ENCODE assay signal across 8 mouse cellular contexts in genomic region chr7:64011563-64012267, GRCm38 (mm10).
DNase-seq lines count a peak whose midpoint lies in the region; ATAC-seq and TF ChIP-seq lines count a peak whose summit lies in the region.

No protein-coding gene starts in this region.

- no peak for TF ChIP-seq POLR2A in olfactory bulb, adult 2 months (IDR thresholded peaks at IDR 0.05; ENCODE audit: insufficient read depth, low read depth, low read length)

- H3K36me3 ChIP-seq in hindbrain, embryonic 10.5 days = no peaks in the 10 kb centered on the region
- H3K36me3 ChIP-seq in hindbrain, embryonic 11.5 days (ENCODE audit: control insufficient read depth, insufficient read depth, low read length) = no peaks in the 10 kb centered on the region
- no peaks in the 10 kb centered on the region for H3K36me3 ChIP-seq in liver, embryonic 11.5 days (ENCODE audit: control insufficient read depth, insufficient read depth, low read length)

- 0 out of 2 replicates have a peak overlapping the region, but pooled peaks have one; percentile 23 for H3K27ac ChIP-seq in hindbrain, embryonic 10.5 days
- no peak overlapping the region for H3K27ac ChIP-seq in hindbrain, embryonic 11.5 days (ENCODE audit: low read depth, low read length)
- H3K27ac ChIP-seq in liver, embryonic 11.5 days (ENCODE audit: low read depth, low read length) = peak overlapping the region; percentile 85
- H3K27ac ChIP-seq in olfactory bulb, adult 2 months (ENCODE audit: insufficient read depth, low read depth, low read length) = 0 out of 2 replicates have a peak overlapping the region, but pooled peaks have one; percentile 31

- no peaks in the 10 kb centered on the region for H3K9me3 ChIP-seq in hindbrain, embryonic 10.5 days
- no peaks in the 10 kb centered on the region for H3K9me3 ChIP-seq in hindbrain, embryonic 11.5 days (ENCODE audit: control insufficient read depth, low read length)
- no peaks in the 10 kb centered on the region; the same call in 1 of the 2 replicates for H3K9me3 ChIP-seq in liver, embryonic 11.5 days (ENCODE audit: control insufficient read depth, low read length)

- no peaks in the 10 kb centered on the region for H3K4me1 ChIP-seq in hindbrain, embryonic 10.5 days (replicated peaks)
- H3K4me1 ChIP-seq in hindbrain, embryonic 11.5 days (replicated peaks; ENCODE audit: control insufficient read depth, insufficient read depth, low read length) = no peaks in the 10 kb centered on the region
- H3K4me1 ChIP-seq in liver, embryonic 11.5 days (replicated peaks; ENCODE audit: control insufficient read depth, insufficient read depth, low read length) = peaks cover 32% of the 10 kb centered on the region
- peaks cover 7% of the 10 kb centered on the region for H3K4me1 ChIP-seq in olfactory bulb, adult 2 months (ENCODE audit: control insufficient read depth, insufficient read depth, low read length)

- H3K4me3 ChIP-seq in hindbrain, embryonic 10.5 days = no peak overlapping the region
- no peak overlapping the region for H3K4me3 ChIP-seq in hindbrain, embryonic 11.5 days (ENCODE audit: low read depth, low read length)
- H3K4me3 ChIP-seq in liver, embryonic 11.5 days (ENCODE audit: low read depth, low read length) = no peak overlapping the region
- H3K4me3 ChIP-seq in olfactory bulb, adult 2 months (ENCODE audit: insufficient read depth, low read depth, low read length) = no peak overlapping the region

- H3K4me2 ChIP-seq in hindbrain, embryonic 11.5 days (replicated peaks; ENCODE audit: low read depth, low read length) = no peak overlapping the region
- peak overlapping the region; percentile 58 for H3K4me2 ChIP-seq in liver, embryonic 11.5 days

- ATAC-seq in hindbrain, embryonic 11.5 days (ENCODE audit: low FRiP score) = no peak
- peak; percentile 22 for ATAC-seq in liver, embryonic 11.5 days (replicated peaks; ENCODE audit: low FRiP score)

- no peak for TF ChIP-seq CTCF in olfactory bulb, adult 2 months (IDR thresholded peaks at IDR 0.05; ENCODE audit: insufficient read depth, low read depth, low read length)

- no peaks in the 10 kb centered on the region for H3K27me3 ChIP-seq in hindbrain, embryonic 10.5 days (ENCODE audit: insufficient read depth, poor library complexity, severe bottlenecking)
- no peaks in the 10 kb centered on the region for H3K27me3 ChIP-seq in hindbrain, embryonic 11.5 days (ENCODE audit: control insufficient read depth, insufficient read depth, low read length)
- no peaks in the 10 kb centered on the region for H3K27me3 ChIP-seq in liver, embryonic 11.5 days (replicated peaks; ENCODE audit: control insufficient read depth, insufficient read depth, low read length)

- WGBS in hindbrain, embryonic 10.5 days = 79% methylated on average over 13 of the region's 13 CpGs
- 81% methylated on average over 13 of the region's 13 CpGs for WGBS in hindbrain, embryonic 11.5 days
- 26% methylated on average over 13 of the region's 13 CpGs for WGBS in liver, embryonic 11.5 days
- WGBS in olfactory bulb, adult 2 months = 57% methylated on average over 13 of the region's 13 CpGs

- intact Hi-C loops in left cerebral cortex, postnatal 14 days (cut with DNase I) = no loop called here

- no peak overlapping the region for H3K9ac ChIP-seq in hindbrain, embryonic 11.5 days (ENCODE audit: low read depth, low read length)
- 0 out of 2 replicates have a peak overlapping the region, but pooled peaks have one; percentile 50 for H3K9ac ChIP-seq in liver, embryonic 11.5 days (ENCODE audit: low read depth, low read length)

- no peak for DNase-seq in hindbrain, embryonic 10.5 days (ENCODE audit: low spot score)
- DNase-seq in hindbrain, embryonic 11.5 days (ENCODE audit: low spot score) = no peak
- DNase-seq in c-Kit-positive CD71-negative TER-119-negative erythroid progenitor cells, embryonic 14.5 days (ENCODE audit: low read depth) = peak; percentile 78
- no peak for DNase-seq in liver, embryonic 11.5 days (ENCODE audit: low spot score)
- DNase-seq in layer of hippocampus, postnatal 25 days (ENCODE audit: extremely low spot score in 1 of 2, low spot score in 1 of 2) = no peak
- DNase-seq in left cerebral cortex, postnatal 14 days (ENCODE audit: low spot score in 2 of 2) = no peak
- DNase-seq in layer of hippocampus, postnatal 36 days = no peak
